Mouse (Mus musculus) kidney, adult 2 months (tissue): ENCODE data around the gene Lgr6.

Experiments used
- CTCF ChIP-seq: fragments of 200-500 bp; conservative IDR thresholded peaks from 2 replicates; pipeline ENCODE4 v1.5.1; 2011; ENCODE audit warnings: low read depth, mild to moderate bottlenecking, control low read depth, low read length, moderate library complexity, mixed read lengths; ENCODE audit not compliant: insufficient read depth, insufficient read length
- POLR2A ChIP-seq: fragments of 200-500 bp; IDR thresholded peaks from one replicate; pipeline ENCODE4 v1.6.1; 2011; ENCODE audit warnings: low read depth, low read length, control low read depth

DNA sequence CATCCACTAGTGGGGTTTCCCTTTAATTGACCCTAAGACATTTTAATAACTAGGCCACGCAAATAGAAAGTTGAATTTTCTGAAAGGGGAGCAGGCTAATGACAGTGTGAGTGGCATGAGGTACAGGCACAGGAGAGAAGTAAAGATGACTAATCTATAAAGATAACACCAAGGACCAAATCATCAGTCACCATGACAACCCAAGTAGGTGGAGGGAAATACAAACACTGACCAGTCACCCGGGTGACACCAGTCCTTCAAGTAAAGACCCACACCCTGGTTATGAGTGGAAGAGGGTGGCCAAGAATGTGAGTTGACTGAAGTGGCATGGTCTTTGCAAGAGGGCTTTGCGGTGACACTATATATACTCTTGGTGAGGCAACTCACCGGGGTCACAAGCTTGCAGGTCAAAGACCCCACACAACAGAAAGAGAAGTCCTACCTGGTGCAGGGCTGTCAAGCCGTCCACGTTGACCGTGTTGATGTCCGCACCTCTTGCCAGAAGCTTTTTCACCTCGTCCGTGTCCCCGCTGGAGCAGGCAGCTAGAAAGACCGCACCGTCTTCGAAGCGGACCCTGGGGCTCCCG is 149.9 kb downstream of the Lgr6 start:
- TF ChIP-seq POLR2A (no peak), CTCF (no peak)
